Mouse (Mus musculus): ENCODE data around the gene Cdc5l. TPM values are rescaled to one million over a fixed set of nuclear protein-coding genes. Genes with fewer than 3 reads are reported as not detected.
"Not testable (repeated sequence)": the region's sequence is repeated elsewhere in the genome, so short reads cannot be mapped to it uniquely, and the experiment has no call there.

Cdc5l gene
- polyA plus RNA-seq, 1 experiment = 5.3 TPM

- Histone ChIP-seq H3K9me3 (peaks cover 14% of the 10 kb centered on the region), H3K4me3 (replicated peaks) (no peak overlapping the region), H3K36me3 (replicated peaks; ENCODE audit: low read length) (peaks cover 33% of the 10 kb centered on the region), H3K27me3 (replicated peaks) (no peaks in the 10 kb centered on the region), H3K4me1 (peaks cover 18% of the 10 kb centered on the region)
- no peak for TF ChIP-seq GATA1 (IDR thresholded peaks at IDR 0.05; ENCODE audit: borderline replicate concordance, low read length)
- no peak for TF ChIP-seq FLI1 (IDR thresholded peaks at IDR 0.05; ENCODE audit: low read length)
Measured at GRCm38 (mm10) chr17:45464255-45464654, 30.7 kb upstream of the Cdc5l start.

- H3K27me3 ChIP-seq (replicated peaks) = no peaks in the 10 kb centered on the region
- no peak for TF ChIP-seq FLI1 (IDR thresholded peaks at IDR 0.05; ENCODE audit: low read length)
- TF ChIP-seq GATA1 (IDR thresholded peaks at IDR 0.05; ENCODE audit: borderline replicate concordance, low read length) = no peak
- H3K36me3 ChIP-seq (replicated peaks; ENCODE audit: low read length) = peaks cover 29% of the 10 kb centered on the region
- no peak overlapping the region for H3K4me3 ChIP-seq (replicated peaks)
- H3K4me1 ChIP-seq = peaks cover 36% of the 10 kb centered on the region
- peaks cover 6% of the 10 kb centered on the region; the same call in 1 of the 2 replicates for H3K9me3 ChIP-seq
Measured at GRCm38 (mm10) chr17:45462506-45462905, 29.0 kb upstream of the Cdc5l start.

- H3K4me3 ChIP-seq (replicated peaks) = peak overlapping the region; percentile 84
- peaks cover 17% of the 10 kb centered on the region for H3K36me3 ChIP-seq (replicated peaks; ENCODE audit: low read length)
- TF ChIP-seq GATA1 (IDR thresholded peaks at IDR 0.05; ENCODE audit: borderline replicate concordance, low read length) (no peak), FLI1 (IDR thresholded peaks at IDR 0.05; ENCODE audit: low read length) (no peak)
- H3K9me3 ChIP-seq = no peaks in the 10 kb centered on the region
- peaks cover 52% of the 10 kb centered on the region for H3K4me1 ChIP-seq
- H3K27me3 ChIP-seq (replicated peaks) = no peaks in the 10 kb centered on the region
Measured at GRCm38 (mm10) chr17:45459062-45459461, 25.5 kb upstream of the Cdc5l start.

- TF ChIP-seq FLI1 (IDR thresholded peaks at IDR 0.05; ENCODE audit: low read length) (no peak), GATA1 (IDR thresholded peaks at IDR 0.05; ENCODE audit: borderline replicate concordance, low read length) (no peak)
- peaks cover 17% of the 10 kb centered on the region for H3K36me3 ChIP-seq (replicated peaks; ENCODE audit: low read length)
- H3K27me3 ChIP-seq (replicated peaks) = no peaks in the 10 kb centered on the region
Measured at GRCm38 (mm10) chr17:45458516-45458915, 25.0 kb upstream of the Cdc5l start.

GRCm38 (mm10) chr17:45457487-45457886 lies 23.9 kb upstream of the Cdc5l start:
- Histone ChIP-seq H3K9me3 (no peaks in the 10 kb centered on the region), H3K36me3 (replicated peaks; ENCODE audit: low read length) (peaks cover 14% of the 10 kb centered on the region), H3K4me1 (peaks cover 52% of the 10 kb centered on the region), H3K27me3 (replicated peaks) (no peaks in the 10 kb centered on the region), H3K4me3 (replicated peaks) (no peak overlapping the region)
- TF ChIP-seq GATA1 (IDR thresholded peaks at IDR 0.05; ENCODE audit: borderline replicate concordance, low read length) = no peak
- TF ChIP-seq FLI1 (IDR thresholded peaks at IDR 0.05; ENCODE audit: low read length) = no peak

More at GRCm38 (mm10) chr17:45458516-45458915, 25.0 kb upstream of the Cdc5l start:
- peaks cover 52% of the 10 kb centered on the region for H3K4me1 ChIP-seq
- peak overlapping the region; percentile 86 for H3K4me3 ChIP-seq (replicated peaks)
- no peaks in the 10 kb centered on the region for H3K9me3 ChIP-seq

GRCm38 (mm10) chr17:45456260-45457152 lies 23.0 kb upstream of the Cdc5l start:
- TF ChIP-seq FLI1 (IDR thresholded peaks at IDR 0.05; ENCODE audit: low read length) (no peak), GATA1 (IDR thresholded peaks at IDR 0.05; ENCODE audit: borderline replicate concordance, low read length) (no peak)
- Histone ChIP-seq H3K36me3 (replicated peaks; ENCODE audit: low read length) (peaks cover 10% of the 10 kb centered on the region), H3K9me3 (no peaks in the 10 kb centered on the region), H3K27me3 (replicated peaks) (no peaks in the 10 kb centered on the region), H3K4me1 (peaks cover 52% of the 10 kb centered on the region), H3K4me3 (replicated peaks) (peak overlapping the region; percentile 48)

- H3K4me3 ChIP-seq (replicated peaks) = not testable (repeated sequence)
Measured at GRCm38 (mm10) chr17:45455783-45456182, 22.2 kb upstream of the Cdc5l start.

GRCm38 (mm10) chr17:45454794-45455193 lies 21.3 kb upstream of the Cdc5l start:
- H3K27me3 ChIP-seq (replicated peaks) = no peaks in the 10 kb centered on the region
- no peak overlapping the region for H3K4me3 ChIP-seq (replicated peaks)
- H3K4me1 ChIP-seq = peaks cover 44% of the 10 kb centered on the region
- TF ChIP-seq GATA1 (IDR thresholded peaks at IDR 0.05; ENCODE audit: borderline replicate concordance, low read length) (no peak), FLI1 (IDR thresholded peaks at IDR 0.05; ENCODE audit: low read length) (no peak)
- no peaks in the 10 kb centered on the region for H3K36me3 ChIP-seq (replicated peaks; ENCODE audit: low read length)
- H3K9me3 ChIP-seq = no peaks in the 10 kb centered on the region

More at GRCm38 (mm10) chr17:45455783-45456182, 22.2 kb upstream of the Cdc5l start:
- peaks cover 46% of the 10 kb centered on the region for H3K4me1 ChIP-seq
- H3K36me3 ChIP-seq (replicated peaks; ENCODE audit: low read length); H3K27me3 ChIP-seq (replicated peaks); H3K9me3 ChIP-seq: not testable (repeated sequence)

GRCm38 (mm10) chr17:45452271-45452670 lies 18.7 kb upstream of the Cdc5l start:
- H3K4me3 ChIP-seq (replicated peaks) = no peak overlapping the region
- no peak for TF ChIP-seq GATA1 (IDR thresholded peaks at IDR 0.05; ENCODE audit: borderline replicate concordance, low read length)
- no peak for TF ChIP-seq FLI1 (IDR thresholded peaks at IDR 0.05; ENCODE audit: low read length)
- H3K4me1 ChIP-seq = peaks cover 42% of the 10 kb centered on the region
- peaks cover 12% of the 10 kb centered on the region for H3K36me3 ChIP-seq (replicated peaks; ENCODE audit: low read length)
- no peaks in the 10 kb centered on the region for H3K27me3 ChIP-seq (replicated peaks)
- H3K9me3 ChIP-seq = no peaks in the 10 kb centered on the region

GRCm38 (mm10) chr17:45450153-45450552 lies 16.6 kb upstream of the Cdc5l start:
- H3K27me3 ChIP-seq (replicated peaks) = no peaks in the 10 kb centered on the region
- TF ChIP-seq FLI1 (IDR thresholded peaks at IDR 0.05; ENCODE audit: low read length) (no peak), GATA1 (IDR thresholded peaks at IDR 0.05; ENCODE audit: borderline replicate concordance, low read length) (no peak)
- peaks cover 16% of the 10 kb centered on the region for H3K36me3 ChIP-seq (replicated peaks; ENCODE audit: low read length)
- H3K9me3 ChIP-seq = no peaks in the 10 kb centered on the region
- peaks cover 50% of the 10 kb centered on the region for H3K4me1 ChIP-seq
- H3K4me3 ChIP-seq (replicated peaks) = no peak overlapping the region
